Mouse (Mus musculus): ENCODE data around the gene Clcf1. TPM values are rescaled to one million over a fixed set of nuclear protein-coding genes. Genes with fewer than 3 reads are reported as not detected.

Gene Clcf1
- polyA plus RNA-seq, 1 experiment from 2014 or later, result 0.70 TPM

GRCm38 (mm10) chr19:4196048-4196447 is 18.0 kb upstream of the Clcf1 start:
- Histone ChIP-seq H3K4me2 (replicated peaks) (no peak overlapping the region), H3K4me1 (replicated peaks) (peaks cover 32% of the 10 kb centered on the region), H3K27ac (no peak overlapping the region), H3K4me3 (replicated peaks) (no peak overlapping the region), H3K9ac (replicated peaks) (no peak overlapping the region; the same call in 1 of the 2 replicates), H3K27me3 (no peaks in the 10 kb centered on the region), H3K36me3 (peaks cover 53% of the 10 kb centered on the region), H3K9me3 (no peaks in the 10 kb centered on the region)
- ATAC-seq, result no peak
- 69% methylated on average over 2 of the region's 2 CpGs for WGBS

GRCm38 (mm10) chr19:4196548-4196947 is 17.5 kb upstream of the Clcf1 start:
- H3K9ac ChIP-seq (replicated peaks), result no peak overlapping the region
- no peaks in the 10 kb centered on the region for H3K9me3 ChIP-seq
- H3K27ac ChIP-seq, result no peak overlapping the region
- no peak for ATAC-seq
- no peak overlapping the region for H3K4me3 ChIP-seq (replicated peaks)
- peaks cover 53% of the 10 kb centered on the region for H3K36me3 ChIP-seq
- H3K4me1 ChIP-seq (replicated peaks), result peaks cover 34% of the 10 kb centered on the region
- WGBS, result 67% methylated on average over 5 of the region's 5 CpGs
- no peaks in the 10 kb centered on the region for H3K27me3 ChIP-seq
- no peak overlapping the region for H3K4me2 ChIP-seq (replicated peaks)

GRCm38 (mm10) chr19:4197180-4197579 is 16.9 kb upstream of the Clcf1 start:
- WGBS, result 75% methylated on average over 3 of the region's 3 CpGs
- H3K36me3 ChIP-seq, result peaks cover 53% of the 10 kb centered on the region

GRCm38 (mm10) chr19:4201291-4201909 is 12.6 kb upstream of the Clcf1 start, which contains the start of gene Rad9a:
Gene Rad9a (minus strand): TSS chr19:4201662.
- ATAC-seq, result peak; percentile 87
- Histone ChIP-seq H3K9me3 (no peaks in the 10 kb centered on the region), H3K27me3 (peaks cover 26% of the 10 kb centered on the region), H3K4me2 (replicated peaks) (peak within 1 kb of the TSS; percentile 90), H3K4me1 (replicated peaks) (peaks cover 23% of the 10 kb centered on the region), H3K27ac (peak within 1 kb of the TSS; percentile 28; the same call in 1 of the 2 replicates), H3K4me3 (replicated peaks) (peak within 1 kb of the TSS; percentile 62), H3K9ac (replicated peaks) (peak within 1 kb of the TSS; percentile 76), H3K36me3 (peaks cover 21% of the 10 kb centered on the region)
- WGBS, result under 1% methylated on average over 34 of the region's 34 CpGs

More at GRCm38 (mm10) chr19:4197180-4197579, 16.9 kb upstream of the Clcf1 start:
- no peak overlapping the region for H3K4me3 ChIP-seq (replicated peaks)
- H3K9me3 ChIP-seq, result no peaks in the 10 kb centered on the region
- H3K4me1 ChIP-seq (replicated peaks), result peaks cover 39% of the 10 kb centered on the region
- H3K9ac ChIP-seq (replicated peaks), result no peak overlapping the region
- no peak overlapping the region for H3K27ac ChIP-seq
- H3K27me3 ChIP-seq, result no peaks in the 10 kb centered on the region
- no peak for ATAC-seq
- H3K4me2 ChIP-seq (replicated peaks), result no peak overlapping the region

- peak overlapping the region; percentile 90 for H3K4me2 ChIP-seq (replicated peaks)
- ATAC-seq, result peak; percentile 37; the same call in 1 of the 2 replicates
- H3K27ac ChIP-seq, result no peak overlapping the region
- H3K9me3 ChIP-seq, result no peaks in the 10 kb centered on the region
- peaks cover 23% of the 10 kb centered on the region for H3K4me1 ChIP-seq (replicated peaks)
- peak overlapping the region; percentile 62 for H3K4me3 ChIP-seq (replicated peaks)
- H3K9ac ChIP-seq (replicated peaks), result peak overlapping the region; percentile 59
- H3K36me3 ChIP-seq, result peaks cover 14% of the 10 kb centered on the region
- peaks cover 28% of the 10 kb centered on the region for H3K27me3 ChIP-seq
- 31% methylated on average over 7 of the region's 7 CpGs for WGBS
Measured at GRCm38 (mm10) chr19:4202149-4202548, 11.9 kb upstream of the Clcf1 start.

- Histone ChIP-seq H3K27me3 (peaks cover 28% of the 10 kb centered on the region), H3K27ac (no peak overlapping the region), H3K4me1 (replicated peaks) (peaks cover 23% of the 10 kb centered on the region), H3K4me3 (replicated peaks) (no peak overlapping the region), H3K4me2 (replicated peaks) (no peak overlapping the region), H3K36me3 (peaks cover 6% of the 10 kb centered on the region; the same call in 1 of the 2 replicates), H3K9ac (replicated peaks) (no peak overlapping the region), H3K9me3 (no peaks in the 10 kb centered on the region)
- ATAC-seq, result no peak
- 74% methylated on average over 3 of the region's 3 CpGs for WGBS
Measured at GRCm38 (mm10) chr19:4203148-4203547, 10.9 kb upstream of the Clcf1 start.

- H3K9me3 ChIP-seq, result no peaks in the 10 kb centered on the region
- H3K4me3 ChIP-seq (replicated peaks), result no peak overlapping the region
- H3K36me3 ChIP-seq, result peaks cover 6% of the 10 kb centered on the region; the same call in 1 of the 2 replicates
- 62% methylated on average over 13 of the region's 13 CpGs for WGBS
- H3K4me2 ChIP-seq (replicated peaks), result no peak overlapping the region
- no peak overlapping the region for H3K9ac ChIP-seq (replicated peaks)
- H3K4me1 ChIP-seq (replicated peaks), result peaks cover 23% of the 10 kb centered on the region
- peaks cover 28% of the 10 kb centered on the region for H3K27me3 ChIP-seq
- no peak for ATAC-seq
- no peak overlapping the region for H3K27ac ChIP-seq
Measured at GRCm38 (mm10) chr19:4203604-4204326, 10.3 kb upstream of the Clcf1 start.

GRCm38 (mm10) chr19:4204889-4205288 is 9.1 kb upstream of the Clcf1 start:
- no peak overlapping the region for H3K4me2 ChIP-seq (replicated peaks)
- no peak overlapping the region for H3K27ac ChIP-seq
- peaks cover 22% of the 10 kb centered on the region for H3K4me1 ChIP-seq (replicated peaks)
- no peak for ATAC-seq
- no peak overlapping the region for H3K9ac ChIP-seq (replicated peaks)
- no peaks in the 10 kb centered on the region for H3K9me3 ChIP-seq
- 68% methylated on average over 4 of the region's 4 CpGs for WGBS
- H3K4me3 ChIP-seq (replicated peaks), result no peak overlapping the region
- no peaks in the 10 kb centered on the region for H3K36me3 ChIP-seq
- H3K27me3 ChIP-seq, result peaks cover 28% of the 10 kb centered on the region

- peak; percentile 29; the same call in 1 of the 2 replicates for ATAC-seq
- peaks cover 40% of the 10 kb centered on the region for H3K27me3 ChIP-seq
- no peaks in the 10 kb centered on the region for H3K9me3 ChIP-seq
- no peak overlapping the region for H3K4me2 ChIP-seq (replicated peaks)
- no peak overlapping the region for H3K9ac ChIP-seq (replicated peaks)
- WGBS, result 2% methylated on average over 2 of the region's 2 CpGs
- H3K4me3 ChIP-seq (replicated peaks), result no peak overlapping the region
- peaks cover 6% of the 10 kb centered on the region for H3K4me1 ChIP-seq (replicated peaks)
- no peak overlapping the region for H3K27ac ChIP-seq
- H3K36me3 ChIP-seq, result no peaks in the 10 kb centered on the region
Measured at GRCm38 (mm10) chr19:4206971-4207370, 7.1 kb upstream of the Clcf1 start.

GRCm38 (mm10) chr19:4208563-4208962 is 5.5 kb upstream of the Clcf1 start:
- Histone ChIP-seq H3K4me1 (replicated peaks) (peaks cover 12% of the 10 kb centered on the region), H3K27ac (no peak overlapping the region), H3K9me3 (no peaks in the 10 kb centered on the region), H3K4me3 (replicated peaks) (no peak overlapping the region), H3K9ac (replicated peaks) (no peak overlapping the region), H3K4me2 (replicated peaks) (no peak overlapping the region), H3K36me3 (no peaks in the 10 kb centered on the region), H3K27me3 (peaks cover 49% of the 10 kb centered on the region)
- WGBS, result 67% methylated on average over 5 of the region's 5 CpGs
- no peak for ATAC-seq

GRCm38 (mm10) chr19:4211891-4212588 is 2.0 kb upstream of the Clcf1 start:
- H3K4me2 ChIP-seq (replicated peaks), result no peak overlapping the region
- WGBS, result 29% methylated on average over 4 of the region's 4 CpGs
- no peak overlapping the region for H3K27ac ChIP-seq
- H3K4me3 ChIP-seq (replicated peaks), result no peak overlapping the region
- peaks cover 41% of the 10 kb centered on the region for H3K4me1 ChIP-seq (replicated peaks)
- ATAC-seq, result no peak
- H3K9ac ChIP-seq (replicated peaks), result no peak overlapping the region
- H3K36me3 ChIP-seq, result no peaks in the 10 kb centered on the region
- H3K27me3 ChIP-seq, result peaks cover 62% of the 10 kb centered on the region
- H3K9me3 ChIP-seq, result no peaks in the 10 kb centered on the region

- 6% methylated on average over 9 of the region's 9 CpGs for WGBS
- no peaks in the 10 kb centered on the region for H3K36me3 ChIP-seq
- H3K27me3 ChIP-seq, result peaks cover 78% of the 10 kb centered on the region
- H3K4me2 ChIP-seq (replicated peaks), result peak overlapping the region; percentile 96
- no peak for ATAC-seq
- H3K9ac ChIP-seq (replicated peaks), result 0 out of 2 replicates have a peak overlapping the region, but pooled peaks have one; percentile 7
- no peak overlapping the region for H3K27ac ChIP-seq
- no peaks in the 10 kb centered on the region for H3K9me3 ChIP-seq
- peaks cover 44% of the 10 kb centered on the region for H3K4me1 ChIP-seq (replicated peaks)
- H3K4me3 ChIP-seq (replicated peaks), result no peak overlapping the region
Measured at GRCm38 (mm10) chr19:4213524-4213974, 489 bp upstream of the Clcf1 start.
